Mouse (Mus musculus): ENCODE results near the gene 2810006K23Rik. TPM values are rescaled to one million over a fixed set of nuclear protein-coding genes. Genes with fewer than 3 reads are reported as not detected.

The 2810006K23Rik gene
- polyA plus RNA-seq (2012; fragmentation: generic; extraction: Trizol), result 7.8 TPM
- long read RNA-seq, experiment 1, transcript 2810006K23Rik-201 (3 exons, 1,677 nt), result major isoform, 14 of 17 reads
- long read RNA-seq, experiment 1, partial matches to known transcripts, result 2 of 17 reads
- long read RNA-seq, experiment 1, other reads (novel, unspliced or antisense), result 1 of 17 reads
- long read RNA-seq, experiment 2, transcript 2810006K23Rik-201 (3 exons, 1,677 nt), result major isoform, 24 of 25 reads
- long read RNA-seq, experiment 2, partial matches to known transcripts, result 0 of 25 reads
- long read RNA-seq, experiment 2, other reads (novel, unspliced or antisense), result 1 of 25 reads

DNA sequence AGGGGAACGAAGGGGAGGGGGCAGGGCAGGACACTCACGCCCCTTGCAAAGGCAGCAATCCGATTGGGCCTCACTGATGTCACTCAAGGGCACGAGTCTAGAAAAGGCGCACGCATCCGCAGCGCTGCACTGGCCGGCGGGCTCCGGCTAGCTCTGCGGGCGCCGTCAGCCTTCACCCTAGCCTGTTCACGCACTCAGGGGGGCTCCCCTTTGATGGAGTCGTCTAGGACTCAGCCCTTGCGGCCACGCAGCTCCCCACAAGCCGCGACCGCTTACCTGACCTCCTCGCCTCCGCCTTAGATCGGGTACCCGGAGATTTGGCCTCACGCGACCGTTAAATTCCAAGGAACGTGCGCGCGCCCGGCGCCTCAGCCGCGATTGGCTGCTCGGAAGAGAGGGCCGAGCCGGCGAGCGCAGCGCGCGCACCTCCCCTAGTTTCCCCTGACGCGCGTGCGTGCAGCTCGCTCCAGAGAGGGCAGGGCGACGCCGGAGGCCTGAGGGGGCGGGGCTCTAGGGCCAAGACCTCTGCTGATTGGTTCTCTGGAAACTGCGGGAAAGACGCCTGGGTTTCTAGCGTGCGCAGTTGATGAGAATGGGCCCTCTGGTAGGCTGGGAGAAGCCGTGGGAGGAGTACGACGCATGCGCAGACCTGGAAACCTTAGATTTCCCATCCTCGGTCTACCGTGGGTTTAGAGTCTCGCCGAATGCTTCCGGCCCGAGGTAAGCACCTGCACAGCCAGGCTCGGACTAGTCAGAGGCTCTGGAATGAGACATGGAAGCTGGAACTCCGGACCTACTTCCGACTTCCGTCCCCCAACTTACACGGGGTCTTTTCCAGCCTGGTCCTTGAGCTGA, at the start of gene 2810006K23Rik, which contains the start of gene Mphosph9:
Gene 2810006K23Rik (plus strand): TSS at position 580 of the 855 bp plus-strand sequence.
Gene Mphosph9 (minus strand): TSS at position 463 of the 855 bp plus-strand sequence.
- TF ChIP-seq USF1 (IDR thresholded peaks at IDR 0.05; ENCODE audit: low read depth) (no peak), MAX (IDR thresholded peaks at IDR 0.05) (no peak), CTCF (IDR thresholded peaks at IDR 0.05; ENCODE audit: control insufficient read depth, insufficient read depth, insufficient read length) (no peak), MYOD1 (IDR thresholded peaks at IDR 0.05; ENCODE audit: control insufficient read depth, insufficient read length, low read depth) (no peak), MYOG (IDR thresholded peaks at IDR 0.05; ENCODE audit: control insufficient read depth, extremely low read depth, insufficient read length) (no peak)
- Histone ChIP-seq H3K27me3 (ENCODE audit: control insufficient read depth, insufficient read depth, insufficient read length) (no peaks in the 10 kb centered on the region), H3K79me2 (ENCODE audit: control insufficient read depth, insufficient read depth) (peaks cover 41% of the 10 kb centered on the region), H3K4me3 (ENCODE audit: insufficient read depth, poor library complexity, severe bottlenecking) (peak within 1 kb of the TSS; percentile 65), H3ac (ENCODE audit: control insufficient read depth, insufficient read length, low read depth) (peak within 1 kb of the TSS; percentile 92), H3K36me3 (ENCODE audit: control insufficient read depth, insufficient read depth) (peaks cover 12% of the 10 kb centered on the region), H3K79me3 (ENCODE audit: low read depth) (peaks cover 16% of the 10 kb centered on the region)

DNA sequence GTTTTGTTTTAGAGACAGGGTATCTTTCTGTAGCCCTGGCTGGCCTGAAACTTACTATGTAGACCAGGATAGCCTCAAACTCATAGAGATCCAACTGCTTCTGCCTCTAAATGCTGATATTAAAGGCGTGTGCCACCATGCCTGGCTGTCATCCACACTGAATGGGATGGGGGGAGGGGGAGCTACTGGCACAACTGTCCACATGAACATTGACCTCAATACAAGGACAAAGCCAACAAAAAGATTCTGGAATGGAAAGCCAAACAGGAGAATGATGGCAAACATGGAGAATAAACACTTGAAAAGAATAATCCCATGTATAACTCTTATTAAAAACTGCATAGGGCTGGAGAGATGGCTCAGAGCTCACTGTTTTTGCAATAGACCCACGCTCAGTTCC, 45.0 kb upstream of the 2810006K23Rik start:
- H3K4me3 ChIP-seq (ENCODE audit: insufficient read depth, poor library complexity, severe bottlenecking), result no peak overlapping the region
- no peak overlapping the region for H3ac ChIP-seq (ENCODE audit: control insufficient read depth, insufficient read length, low read depth)
- no peaks in the 10 kb centered on the region for H3K27me3 ChIP-seq (ENCODE audit: control insufficient read depth, insufficient read depth, insufficient read length)
- no peaks in the 10 kb centered on the region for H3K79me2 ChIP-seq (ENCODE audit: control insufficient read depth, insufficient read depth)
- no peaks in the 10 kb centered on the region for H3K79me3 ChIP-seq (ENCODE audit: low read depth)
- peaks cover 45% of the 10 kb centered on the region for H3K36me3 ChIP-seq (ENCODE audit: control insufficient read depth, insufficient read depth)
- TF ChIP-seq CTCF (IDR thresholded peaks at IDR 0.05; ENCODE audit: control insufficient read depth, insufficient read depth, insufficient read length) (no peak), MYOG (IDR thresholded peaks at IDR 0.05; ENCODE audit: control insufficient read depth, extremely low read depth, insufficient read length) (no peak), CEBPB (IDR thresholded peaks at IDR 0.05; ENCODE audit: low read depth) (no peak), USF1 (IDR thresholded peaks at IDR 0.05; ENCODE audit: low read depth) (no peak), MYOD1 (IDR thresholded peaks at IDR 0.05; ENCODE audit: control insufficient read depth, insufficient read length, low read depth) (no peak), FOSL1 (IDR thresholded peaks at IDR 0.05; ENCODE audit: insufficient read depth, low read length, poor library complexity, severe bottlenecking) (no peak)

GRCm38 (mm10) chr5:124284330-124284729, 43.6 kb upstream of the 2810006K23Rik start:
- Histone ChIP-seq H3ac (ENCODE audit: control insufficient read depth, insufficient read length, low read depth) (no peak overlapping the region), H3K79me2 (ENCODE audit: control insufficient read depth, insufficient read depth) (no peaks in the 10 kb centered on the region), H3K36me3 (ENCODE audit: control insufficient read depth, insufficient read depth) (peaks cover 52% of the 10 kb centered on the region), H3K4me3 (ENCODE audit: insufficient read depth, poor library complexity, severe bottlenecking) (no peak overlapping the region), H3K27me3 (ENCODE audit: control insufficient read depth, insufficient read depth, insufficient read length) (no peaks in the 10 kb centered on the region), H3K79me3 (ENCODE audit: low read depth) (no peaks in the 10 kb centered on the region)
- TF ChIP-seq MYOG (IDR thresholded peaks at IDR 0.05; ENCODE audit: control insufficient read depth, extremely low read depth, insufficient read length) (no peak), CTCF (IDR thresholded peaks at IDR 0.05; ENCODE audit: control insufficient read depth, insufficient read depth, insufficient read length) (no peak), MYOD1 (IDR thresholded peaks at IDR 0.05; ENCODE audit: control insufficient read depth, insufficient read length, low read depth) (no peak), MAX (IDR thresholded peaks at IDR 0.05) (no peak), USF1 (IDR thresholded peaks at IDR 0.05; ENCODE audit: low read depth) (no peak), FOSL1 (IDR thresholded peaks at IDR 0.05; ENCODE audit: insufficient read depth, low read length, poor library complexity, severe bottlenecking) (no peak), CEBPB (IDR thresholded peaks at IDR 0.05; ENCODE audit: low read depth) (no peak)

- H3K79me2 ChIP-seq (ENCODE audit: control insufficient read depth, insufficient read depth), result no peaks in the 10 kb centered on the region
- H3K36me3 ChIP-seq (ENCODE audit: control insufficient read depth, insufficient read depth), result peaks cover 70% of the 10 kb centered on the region
- no peaks in the 10 kb centered on the region for H3K79me3 ChIP-seq (ENCODE audit: low read depth)
- H3K27me3 ChIP-seq (ENCODE audit: control insufficient read depth, insufficient read depth, insufficient read length), result no peaks in the 10 kb centered on the region
- H3K4me3 ChIP-seq (ENCODE audit: insufficient read depth, poor library complexity, severe bottlenecking), result no peak overlapping the region
- TF ChIP-seq MYOD1 (IDR thresholded peaks at IDR 0.05; ENCODE audit: control insufficient read depth, insufficient read length, low read depth) (no peak), MYOG (IDR thresholded peaks at IDR 0.05; ENCODE audit: control insufficient read depth, extremely low read depth, insufficient read length) (no peak), MAX (IDR thresholded peaks at IDR 0.05) (no peak), FOSL1 (IDR thresholded peaks at IDR 0.05; ENCODE audit: insufficient read depth, low read length, poor library complexity, severe bottlenecking) (no peak), USF1 (IDR thresholded peaks at IDR 0.05; ENCODE audit: low read depth) (no peak), CEBPB (IDR thresholded peaks at IDR 0.05; ENCODE audit: low read depth) (no peak), CTCF (IDR thresholded peaks at IDR 0.05; ENCODE audit: control insufficient read depth, insufficient read depth, insufficient read length) (no peak)
- no peak overlapping the region for H3ac ChIP-seq (ENCODE audit: control insufficient read depth, insufficient read length, low read depth)
Measured at GRCm38 (mm10) chr5:124287616-124288247, 40.2 kb upstream of the 2810006K23Rik start.

DNA sequence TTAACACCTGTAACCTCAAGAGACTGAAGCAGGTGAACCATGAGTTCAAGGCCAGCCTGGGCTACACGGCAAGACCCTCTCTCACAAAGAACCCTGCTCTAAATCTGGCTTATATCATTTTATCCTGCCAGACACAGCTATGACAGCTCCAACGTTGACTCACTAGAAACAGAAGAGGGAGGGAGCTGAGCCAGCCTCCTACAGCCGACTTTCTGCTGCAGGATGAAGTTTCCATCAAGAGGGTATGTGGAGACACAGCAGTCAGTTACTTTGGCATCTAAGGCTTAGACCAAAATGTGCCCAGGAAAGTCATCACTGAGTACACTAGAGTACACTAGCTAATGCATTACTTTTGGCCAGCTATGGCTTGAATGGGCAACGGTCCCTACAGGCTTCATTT, 37.7 kb upstream of the 2810006K23Rik start:
- TF ChIP-seq CTCF (IDR thresholded peaks at IDR 0.05; ENCODE audit: control insufficient read depth, insufficient read depth, insufficient read length) (no peak), FOSL1 (IDR thresholded peaks at IDR 0.05; ENCODE audit: insufficient read depth, low read length, poor library complexity, severe bottlenecking) (no peak), MYOD1 (IDR thresholded peaks at IDR 0.05; ENCODE audit: control insufficient read depth, insufficient read length, low read depth) (no peak), CEBPB (IDR thresholded peaks at IDR 0.05; ENCODE audit: low read depth) (no peak), USF1 (IDR thresholded peaks at IDR 0.05; ENCODE audit: low read depth) (no peak), MYOG (IDR thresholded peaks at IDR 0.05; ENCODE audit: control insufficient read depth, extremely low read depth, insufficient read length) (no peak), MAX (IDR thresholded peaks at IDR 0.05) (no peak)
- Histone ChIP-seq H3K79me3 (ENCODE audit: low read depth) (no peaks in the 10 kb centered on the region), H3K36me3 (ENCODE audit: control insufficient read depth, insufficient read depth) (peaks cover 74% of the 10 kb centered on the region), H3K79me2 (ENCODE audit: control insufficient read depth, insufficient read depth) (no peaks in the 10 kb centered on the region), H3K4me3 (ENCODE audit: insufficient read depth, poor library complexity, severe bottlenecking) (no peak overlapping the region), H3ac (ENCODE audit: control insufficient read depth, insufficient read length, low read depth) (no peak overlapping the region), H3K27me3 (ENCODE audit: control insufficient read depth, insufficient read depth, insufficient read length) (no peaks in the 10 kb centered on the region)
